In the genomic region with DNA sequence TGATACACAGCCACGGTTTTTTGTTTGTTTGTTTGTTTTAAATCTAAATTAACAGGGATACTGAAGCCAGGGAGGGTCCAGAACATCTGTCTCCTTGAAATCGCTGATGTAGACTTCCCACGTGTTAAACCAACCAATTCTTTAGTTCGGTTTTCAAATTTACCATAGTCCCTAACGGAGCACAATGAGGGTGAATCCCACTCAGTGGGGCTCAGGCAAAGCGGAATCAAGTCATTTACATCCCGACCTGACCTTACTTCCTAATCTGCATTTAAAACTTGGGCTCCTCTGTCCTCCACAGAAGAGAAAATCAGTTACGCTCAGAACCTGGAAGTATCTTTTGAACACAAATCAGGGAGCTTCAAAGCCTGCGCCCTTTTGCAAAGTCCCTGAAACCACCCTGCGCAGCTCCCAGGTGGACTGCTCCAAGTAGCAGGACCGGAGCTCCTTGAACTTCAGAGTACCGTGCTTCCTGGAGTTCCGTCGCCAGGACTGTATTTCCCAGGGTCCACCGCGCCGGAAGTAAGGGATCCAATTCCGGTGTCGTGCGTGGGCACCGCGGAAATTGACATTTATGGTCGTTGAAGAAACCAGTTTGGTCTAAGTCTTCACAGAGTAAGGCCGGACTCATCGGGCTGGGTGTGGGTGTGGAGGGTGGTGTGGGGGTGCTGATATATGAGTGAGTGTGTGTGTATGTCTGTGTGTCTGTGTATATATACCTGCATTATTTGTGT, we compare ENCODE assay signal across 7 mouse cellular contexts. TPM values are rescaled to one million over a fixed set of nuclear protein-coding genes. Genes with fewer than 3 reads are reported as not detected.
A peak's percentile ranks its signal among the peaks of the same experiment; 100 is the strongest.
DNase-seq lines count a peak whose midpoint lies in the region; ATAC-seq and TF ChIP-seq lines count a peak whose summit lies in the region.

No protein-coding gene starts in this region.

- H3K4me1 ChIP-seq in intestine, postnatal 0 days (replicated peaks; ENCODE audit: control insufficient read depth, insufficient read depth, low read length), result 0 out of 2 replicates have a peak, but pooled peaks cover 4% of the 10 kb centered on the region
- H3K4me1 ChIP-seq in midbrain, embryonic 12.5 days, result peaks cover 10% of the 10 kb centered on the region; the same call in 1 of the 2 replicates
- H3K4me1 ChIP-seq in small intestine, adult 2 months (ENCODE audit: control insufficient read depth, insufficient read depth, insufficient read length, low read length), result 0 out of 2 replicates have a peak, but pooled peaks cover 2% of the 10 kb centered on the region

- peak; percentile 96 for ATAC-seq in intestine, postnatal 0 days
- ATAC-seq in midbrain, embryonic 12.5 days (ENCODE audit: low FRiP score, low read depth), result peak; percentile 92

- H3K27ac ChIP-seq in intestine, postnatal 0 days (ENCODE audit: low read depth, low read length), result peak overlapping the region; percentile 28; the same call in 1 of the 2 replicates
- peak overlapping the region; percentile 46; the same call in 1 of the 2 replicates for H3K27ac ChIP-seq in midbrain, embryonic 12.5 days (replicated peaks)
- H3K27ac ChIP-seq in small intestine, adult 2 months (ENCODE audit: insufficient read depth, low read depth, low read length), result peak overlapping the region; percentile 35; the same call in 1 of the 2 replicates

- H3K36me3 ChIP-seq in intestine, postnatal 0 days (ENCODE audit: control insufficient read depth, insufficient read depth), result peaks cover 15% of the 10 kb centered on the region; the same call in 1 of the 2 replicates
- H3K36me3 ChIP-seq in midbrain, embryonic 12.5 days, result peaks cover 13% of the 10 kb centered on the region
- H3K36me3 ChIP-seq in small intestine, adult 2 months (ENCODE audit: control insufficient read depth, insufficient read depth, low read length), result peaks cover 10% of the 10 kb centered on the region

- no peaks in the 10 kb centered on the region for H3K27me3 ChIP-seq in intestine, postnatal 0 days (replicated peaks; ENCODE audit: control insufficient read depth, insufficient read depth, low read length)
- H3K27me3 ChIP-seq in midbrain, embryonic 12.5 days, result no peaks in the 10 kb centered on the region
- no peaks in the 10 kb centered on the region for H3K27me3 ChIP-seq in small intestine, adult 2 months (ENCODE audit: control insufficient read depth, insufficient read depth, low read length)

- peak overlapping the region; percentile 69 for H3K9ac ChIP-seq in intestine, postnatal 0 days (ENCODE audit: low read depth, low read length)
- H3K9ac ChIP-seq in midbrain, embryonic 12.5 days (replicated peaks), result peak overlapping the region; percentile 77

- peak; percentile 76 for DNase-seq in adrenal gland, adult 8-10 months
- peak; percentile 75 for DNase-seq in embryo, embryonic 9.5 days (ENCODE audit: extremely low spot score)
- peak; percentile 54 to 69 for DNase-seq in gastrocnemius, postnatal 4 days (ENCODE audit: low spot score in 2 of 2)
- peak; percentile 66 for DNase-seq in left cerebral cortex, postnatal 4 days

- TF ChIP-seq CTCF in intestine, postnatal 0 days (IDR thresholded peaks at IDR 0.05; ENCODE audit: low read depth), result no peak
- no peak for TF ChIP-seq CTCF in small intestine, adult 2 months (IDR thresholded peaks at IDR 0.05; ENCODE audit: extremely low read depth, insufficient read length, insufficient replicate concordance, low read depth, low read length)

- peak overlapping the region; percentile 69 for H3K4me3 ChIP-seq in intestine, postnatal 0 days (ENCODE audit: low read depth, low read length)
- peak overlapping the region; percentile 74 for H3K4me3 ChIP-seq in midbrain, embryonic 12.5 days
- peak overlapping the region; percentile 70 for H3K4me3 ChIP-seq in small intestine, adult 2 months (ENCODE audit: low read depth, low read length)

- H3K4me2 ChIP-seq in intestine, postnatal 0 days (replicated peaks; ENCODE audit: low read depth), result peak overlapping the region; percentile 83
- peak overlapping the region; percentile 70 for H3K4me2 ChIP-seq in midbrain, embryonic 12.5 days (replicated peaks)

- under 1% methylated on average over 25 of the region's 25 CpGs for WGBS in intestine, postnatal 0 days
- under 1% methylated on average over 25 of the region's 25 CpGs for WGBS in midbrain, embryonic 12.5 days
- WGBS in small intestine, adult 2 months, result under 1% methylated on average over 25 of the region's 25 CpGs

- TF ChIP-seq POLR2A in small intestine, adult 2 months (IDR thresholded peaks at IDR 0.05; ENCODE audit: low read depth, low read length), result peak; percentile 55; the same call in 1 of the 2 replicates

- H3K9me3 ChIP-seq in intestine, postnatal 0 days (ENCODE audit: control insufficient read depth), result no peaks in the 10 kb centered on the region
- H3K9me3 ChIP-seq in midbrain, embryonic 12.5 days, result no peaks in the 10 kb centered on the region

- intact Hi-C loops in left cerebral cortex, postnatal 4 days (cut with DNase I), result loop anchor here (10.0 kb wide), 1 partner anchor 60 kb away; no protein-coding TSS in a partner anchor

RNA-seq across cellular contexts. Expression of gene Zfp626, which starts 2.5 kb away (rescaled TPM):
- 10 to 100 TPM in 1 of 4 experiments, 1 to 10 TPM in 3; 7.4 to 11.0 (median 9.1) TPM for total RNA-seq in adrenal gland, adult 8-10 months (2022)
- total RNA-seq in gastrocnemius, postnatal 4 days (2021), result 1 to 10 TPM; 4.6 to 6.2 TPM
- 1.5 and 1.6 TPM in 2 replicates for polyA plus RNA-seq in intestine, postnatal 0 days (2015; fragmentation: Nextera tagmentation; extraction: Ambion mirVana)
- 1 to 10 TPM; 8.2 to 9.2 TPM for total RNA-seq in left cerebral cortex, postnatal 4 days (2021)
- polyA plus RNA-seq in midbrain, embryonic 12.5 days (2016; fragmentation: Nextera tagmentation; extraction: Ambion mirVana), result 2.5 and 2.6 TPM in 2 replicates
- polyA plus RNA-seq in small intestine, adult 2 months (2012; rRNA removed), result 0.09 and 0.15 TPM in 2 replicates

RNA-seq across cellular contexts. Expression of gene Zfp59, which starts 33.9 kb away (rescaled TPM):
- 1 to 10 TPM; 3.5 to 5.8 (median 4.2) TPM for total RNA-seq in adrenal gland, adult 8-10 months (2022)
- 1 to 10 TPM; 2.8 to 3.0 TPM for total RNA-seq in gastrocnemius, postnatal 4 days (2021)
- 2.2 and 2.5 TPM in 2 replicates for polyA plus RNA-seq in intestine, postnatal 0 days (2015; fragmentation: Nextera tagmentation; extraction: Ambion mirVana)
- 1 to 10 TPM; 5.8 to 6.2 TPM for total RNA-seq in left cerebral cortex, postnatal 4 days (2021)
- polyA plus RNA-seq in midbrain, embryonic 12.5 days (2016; fragmentation: Nextera tagmentation; extraction: Ambion mirVana), result 10.7 and 12.0 TPM in 2 replicates
- 0.11 and 0.13 TPM in 2 replicates for polyA plus RNA-seq in small intestine, adult 2 months (2012; rRNA removed)

RNA-seq across cellular contexts. Expression of gene Zfp607a, which starts 52.9 kb away (rescaled TPM):
- total RNA-seq in adrenal gland, adult 8-10 months (2022), result 1 to 10 TPM; 4.5 to 7.7 (median 5.5) TPM
- 1 to 10 TPM; 3.5 to 4.3 TPM for total RNA-seq in gastrocnemius, postnatal 4 days (2021)
- 1.2 and 1.3 TPM in 2 replicates for polyA plus RNA-seq in intestine, postnatal 0 days (2015; fragmentation: Nextera tagmentation; extraction: Ambion mirVana)
- total RNA-seq in left cerebral cortex, postnatal 4 days (2021), result 1 to 10 TPM; 3.6 to 4.0 TPM
- 2.8 and 3.1 TPM in 2 replicates for polyA plus RNA-seq in midbrain, embryonic 12.5 days (2016; fragmentation: Nextera tagmentation; extraction: Ambion mirVana)
- polyA plus RNA-seq in small intestine, adult 2 months (2012; rRNA removed), result 0.11 and 0.13 TPM in 2 replicates

Comparison
In these comparisons a context has a peak if more than half of its experiments do, and no peak if none do; other contexts are left out.
1. Peak in every context shown above with its lines: DNase-seq, ATAC-seq, H3K4me3 ChIP-seq and H3K27ac ChIP-seq.